Mouse (Mus musculus): ENCODE data around the gene Prrx1.

Prrx1 gene

DNA sequence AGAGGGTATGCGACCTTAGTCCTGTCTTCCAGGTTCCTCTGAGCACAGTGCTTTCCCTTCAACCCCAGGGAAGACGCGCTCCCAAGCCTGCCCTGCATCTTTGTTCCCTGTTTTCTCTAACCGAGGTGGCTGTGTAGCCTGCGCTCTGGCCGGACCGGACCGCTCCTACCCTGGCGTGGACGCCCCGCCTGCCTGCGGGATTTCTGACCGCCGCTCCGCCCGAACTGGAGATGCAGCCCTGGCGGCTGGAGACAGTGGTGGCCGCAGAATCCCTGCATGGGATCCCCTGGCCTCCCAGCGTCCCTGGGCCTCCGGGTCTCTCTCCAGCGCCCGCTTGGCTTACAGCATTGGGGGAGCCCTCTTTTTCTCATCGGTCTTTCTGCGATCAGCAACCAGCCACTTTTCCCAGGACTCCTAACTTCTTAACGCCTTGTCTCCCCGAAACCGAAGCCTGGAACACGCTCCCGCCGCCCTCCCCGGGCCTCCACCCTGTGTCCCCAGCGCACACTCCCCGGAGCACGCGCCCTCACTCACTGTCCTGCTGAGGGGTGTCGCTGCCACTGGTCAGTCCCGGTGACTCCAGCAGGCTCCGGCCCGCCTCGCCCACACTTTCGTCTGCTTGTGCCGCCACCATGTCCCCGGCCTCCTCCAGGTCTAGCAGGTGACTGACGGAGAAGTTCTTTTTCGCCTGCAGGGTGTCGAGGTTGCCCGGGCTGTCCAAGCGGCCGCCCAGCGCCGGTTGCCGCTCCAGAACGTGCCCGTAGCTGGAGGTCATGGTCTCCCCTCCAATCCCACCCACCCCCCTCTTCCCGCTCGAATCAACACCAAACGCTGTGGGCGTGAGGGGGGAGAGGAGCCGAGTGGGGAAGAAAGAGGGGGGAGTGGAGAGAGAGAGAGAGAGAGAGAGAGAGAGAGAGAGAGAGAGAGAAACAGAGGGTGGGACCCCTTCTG, 1.4 kb downstream of the Prrx1 start:
- DNase-seq (ENCODE audit: low read depth in 1 of 2, low spot score in 2 of 2): no peak

DNA sequence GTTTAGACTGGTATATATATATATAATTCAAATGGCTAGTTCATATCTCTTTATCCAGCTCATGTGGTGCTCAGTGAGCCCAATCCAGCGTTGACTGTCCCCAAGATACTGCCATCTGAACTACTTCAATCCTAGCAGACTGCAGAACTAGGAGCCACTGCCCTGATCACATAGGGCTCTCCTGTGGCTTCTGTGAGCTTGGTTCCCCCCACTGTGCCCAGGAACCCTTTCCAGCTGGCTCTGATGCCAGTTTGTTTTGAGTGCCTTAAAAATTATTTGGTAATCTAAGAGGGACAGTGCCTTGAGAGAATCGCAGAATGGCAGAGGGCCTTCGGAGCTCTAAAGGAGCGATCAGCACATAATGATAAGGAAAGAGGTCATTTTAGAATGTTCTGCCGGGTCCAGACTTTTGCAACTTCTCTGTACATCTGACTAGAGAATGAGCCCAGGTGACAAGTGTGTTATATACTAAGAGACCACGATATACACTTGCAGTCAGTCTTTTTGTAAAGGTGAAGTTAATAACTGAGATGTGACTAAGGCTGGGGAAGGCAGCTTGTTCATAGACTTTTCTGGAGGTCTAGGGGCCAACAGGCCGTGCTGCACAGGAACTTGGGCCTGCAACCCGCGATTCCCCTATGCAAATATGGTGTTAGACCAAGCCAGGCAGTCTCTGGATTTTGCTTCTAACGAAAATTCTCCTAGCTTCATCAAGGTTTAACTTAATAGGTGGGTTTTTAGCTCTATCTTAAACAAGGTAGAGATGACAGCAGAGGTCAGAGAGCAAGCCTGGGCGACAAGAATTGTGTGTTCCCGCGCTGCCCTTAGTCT, 2.3 kb downstream of the Prrx1 start:
- no peak for DNase-seq (ENCODE audit: low read depth in 1 of 2, low spot score in 2 of 2)

DNA sequence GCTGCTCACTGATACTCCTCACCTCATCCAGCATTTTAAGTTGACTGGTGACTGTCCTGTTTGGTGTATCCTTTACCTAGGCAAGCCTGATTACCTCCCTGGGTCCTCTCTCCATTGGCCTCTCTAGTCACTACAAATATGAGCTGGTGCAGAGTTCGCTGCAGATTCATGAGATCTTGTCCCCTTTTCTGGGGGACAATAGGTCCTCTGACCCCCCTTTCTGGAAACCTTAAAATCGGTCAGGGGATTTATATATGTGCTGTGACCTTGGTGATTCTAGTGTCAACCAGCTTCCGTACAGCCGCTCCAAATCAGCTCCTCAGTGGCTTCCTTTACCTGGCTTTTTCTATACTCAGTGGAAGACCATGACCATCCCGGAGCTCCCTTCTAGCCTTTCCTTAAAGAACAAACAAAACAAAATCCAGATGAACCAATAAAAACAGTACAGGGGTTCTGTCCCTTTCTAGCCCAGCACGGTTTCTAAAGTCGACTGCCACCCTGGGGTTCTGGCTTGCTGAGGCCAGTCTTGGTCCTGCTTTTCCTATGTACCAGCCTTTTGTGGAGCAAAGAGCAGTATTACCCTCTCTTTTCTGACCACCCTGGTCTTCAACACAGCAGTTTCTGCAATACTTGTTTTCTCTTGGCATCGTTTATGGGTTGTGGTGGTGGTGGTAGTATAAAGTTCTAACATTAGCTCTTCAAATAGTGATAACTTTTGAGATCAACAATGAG, 3.3 kb downstream of the Prrx1 start:
- no peak for DNase-seq (ENCODE audit: low read depth in 1 of 2, low spot score in 2 of 2)

DNA sequence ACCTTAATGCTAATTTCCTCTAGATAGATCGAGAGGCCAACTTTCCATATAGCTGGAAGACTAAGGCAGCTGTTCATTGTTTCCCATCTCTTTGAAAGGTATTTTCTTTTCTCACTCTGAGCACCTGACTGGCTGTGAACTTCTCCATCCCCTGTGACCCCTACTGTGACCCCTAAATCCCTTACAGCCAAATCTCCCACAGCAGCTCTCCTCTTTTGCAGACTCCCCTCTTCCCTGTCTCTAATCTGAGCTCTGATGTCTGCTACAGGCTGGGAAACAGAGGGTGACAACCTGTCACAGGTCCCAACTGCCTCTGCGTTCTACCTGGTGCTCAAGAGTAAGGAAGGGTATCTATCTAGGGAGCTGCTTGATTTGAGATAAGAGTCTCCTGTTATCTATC, 4.0 kb downstream of the Prrx1 start:
- DNase-seq (ENCODE audit: low read depth in 1 of 2, low spot score in 2 of 2): no peak

DNA sequence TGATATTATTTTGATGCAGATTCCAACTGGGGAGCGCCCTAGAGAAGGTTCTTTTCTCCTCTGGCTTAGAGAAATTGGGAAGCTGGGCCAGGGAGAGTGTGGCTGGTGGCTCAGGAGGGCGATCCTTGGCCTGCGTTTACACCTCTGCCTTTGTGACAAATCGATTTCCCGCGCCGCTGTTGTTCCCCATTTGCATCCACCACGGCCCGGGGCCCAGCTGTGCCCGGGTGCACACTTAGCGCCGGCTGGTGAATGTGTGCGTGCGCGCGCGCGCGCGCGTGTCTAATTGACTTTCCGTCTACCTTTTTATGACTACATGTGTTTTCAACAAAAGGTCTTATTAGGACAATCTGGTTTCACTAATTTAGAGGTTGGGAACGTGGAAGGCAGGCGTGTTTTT, 4.9 kb downstream of the Prrx1 start:
- no peak for DNase-seq (ENCODE audit: low read depth in 1 of 2, low spot score in 2 of 2)

DNA sequence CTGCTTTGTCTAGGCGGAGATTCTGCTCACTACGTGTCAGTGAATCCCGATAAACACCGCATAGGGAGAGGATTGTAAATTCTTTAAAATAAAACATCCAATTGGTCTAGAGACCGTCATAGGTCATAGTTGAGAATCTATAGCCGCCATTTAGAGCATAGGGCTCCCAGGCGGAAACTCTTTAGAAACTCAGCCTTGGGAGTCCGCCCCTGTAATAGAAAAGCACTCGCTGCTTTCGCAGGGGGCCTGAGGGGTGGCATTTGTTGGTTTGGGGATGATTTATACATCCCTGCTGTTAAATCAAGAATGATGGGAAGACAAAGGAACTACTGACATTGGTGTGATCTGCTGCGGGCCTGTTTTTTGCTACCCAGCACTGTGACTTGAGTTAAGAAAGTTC, 5.8 kb downstream of the Prrx1 start:
- DNase-seq (ENCODE audit: low read depth in 1 of 2, low spot score in 2 of 2): no peak

DNA sequence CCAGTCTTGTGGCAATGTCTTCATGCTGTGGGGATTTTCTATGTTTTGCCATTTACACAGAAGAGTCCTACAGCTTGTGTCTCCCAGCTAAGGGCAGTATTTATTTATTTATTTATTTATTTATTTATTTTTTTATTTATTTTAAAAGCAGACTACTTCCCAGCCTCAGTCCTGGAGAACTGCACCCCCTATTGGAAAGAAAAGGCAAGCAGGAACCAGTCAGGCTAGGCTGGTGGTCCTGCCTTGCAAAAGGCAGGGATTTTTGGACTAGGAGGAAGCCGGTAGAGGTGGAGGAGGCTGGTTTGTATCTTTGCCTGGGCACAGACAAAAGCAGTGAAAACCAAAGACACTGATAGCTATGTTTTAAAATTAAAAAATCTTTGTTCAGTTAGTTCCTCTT, 7.6 kb downstream of the Prrx1 start:
- DNase-seq (ENCODE audit: low read depth in 1 of 2, low spot score in 2 of 2): no peak

DNA sequence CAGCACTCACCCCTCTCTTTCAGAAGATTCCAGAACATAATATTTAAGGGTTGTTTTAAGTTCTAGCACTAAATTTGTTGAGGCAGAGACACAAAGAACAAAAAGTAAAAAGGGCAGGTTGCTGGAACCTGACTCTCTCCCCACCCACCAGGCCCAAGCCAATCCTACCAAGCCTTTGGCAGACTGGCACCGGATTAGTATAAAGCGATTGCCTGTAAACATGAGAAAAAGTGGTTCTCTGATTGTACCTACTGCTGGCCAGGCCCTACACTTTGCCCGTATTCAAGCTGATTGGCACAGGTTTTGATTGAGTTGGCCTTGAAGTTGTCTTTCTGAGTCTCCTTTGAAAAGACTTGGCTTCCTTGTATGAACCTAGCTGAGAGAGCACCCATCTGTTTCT, 8.7 kb downstream of the Prrx1 start:
- no peak for DNase-seq (ENCODE audit: low read depth in 1 of 2, low spot score in 2 of 2)

DNA sequence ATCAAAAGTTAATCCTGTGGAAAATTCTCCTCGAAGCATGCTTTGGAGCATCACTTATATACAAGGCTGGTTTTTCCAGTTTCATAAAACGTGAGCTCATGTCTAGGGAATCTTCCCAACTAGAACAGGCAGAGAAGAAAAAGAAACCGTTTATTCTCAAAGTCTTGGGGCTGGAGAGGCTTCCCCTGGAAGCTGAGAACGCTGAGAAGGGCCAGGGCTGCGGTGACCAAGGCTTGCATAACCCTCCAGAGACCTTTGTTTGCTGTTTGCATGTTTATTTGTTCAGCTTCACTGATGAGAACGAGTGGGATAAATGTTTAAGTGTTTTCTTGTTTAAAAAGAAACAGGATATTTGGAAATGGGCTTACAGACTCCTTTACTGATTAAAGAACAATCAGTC, 11.2 kb downstream of the Prrx1 start:
- no peak for DNase-seq (ENCODE audit: low read depth in 1 of 2, low spot score in 2 of 2)

DNA sequence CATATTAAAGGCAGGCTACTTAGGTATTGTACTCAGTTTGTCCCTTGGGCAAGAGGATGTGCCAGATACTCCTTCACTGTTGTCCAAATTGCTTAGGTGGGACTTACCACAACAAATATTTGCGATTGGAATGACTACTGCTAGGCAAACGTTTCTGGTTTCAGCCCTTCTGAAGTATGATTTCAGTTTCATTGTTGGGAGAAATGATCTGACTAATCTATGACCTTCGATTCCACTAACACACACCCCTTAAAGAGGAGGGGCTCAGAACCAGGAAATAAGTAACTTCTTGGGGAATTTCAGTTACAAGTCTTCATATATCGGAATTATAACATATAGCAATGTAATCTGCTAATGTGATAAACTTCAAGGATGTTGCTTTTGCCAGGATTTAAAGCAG, 20.4 kb downstream of the Prrx1 start:
- no peak for DNase-seq (ENCODE audit: low read depth in 1 of 2, low spot score in 2 of 2)

DNA sequence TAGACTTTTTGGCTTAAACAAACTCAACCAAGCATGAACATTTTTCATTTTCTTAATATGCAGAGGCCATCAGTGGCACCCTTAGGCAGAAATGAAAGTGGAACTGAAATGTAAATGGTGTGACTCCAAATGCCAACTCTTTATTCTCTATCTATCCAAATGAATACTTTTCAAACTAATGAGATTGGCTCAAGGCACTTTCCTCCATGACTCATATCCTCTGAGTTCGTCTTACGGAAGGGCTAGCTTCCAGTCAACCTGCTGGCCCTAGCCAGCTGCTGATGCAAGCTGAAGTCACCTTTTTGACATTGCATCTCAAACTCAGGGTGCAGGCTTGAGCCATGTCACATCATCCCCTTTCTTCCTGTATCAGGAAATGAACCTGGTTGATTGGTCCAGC, 21.6 kb downstream of the Prrx1 start:
- no peak for DNase-seq (ENCODE audit: low read depth in 1 of 2, low spot score in 2 of 2)

DNA sequence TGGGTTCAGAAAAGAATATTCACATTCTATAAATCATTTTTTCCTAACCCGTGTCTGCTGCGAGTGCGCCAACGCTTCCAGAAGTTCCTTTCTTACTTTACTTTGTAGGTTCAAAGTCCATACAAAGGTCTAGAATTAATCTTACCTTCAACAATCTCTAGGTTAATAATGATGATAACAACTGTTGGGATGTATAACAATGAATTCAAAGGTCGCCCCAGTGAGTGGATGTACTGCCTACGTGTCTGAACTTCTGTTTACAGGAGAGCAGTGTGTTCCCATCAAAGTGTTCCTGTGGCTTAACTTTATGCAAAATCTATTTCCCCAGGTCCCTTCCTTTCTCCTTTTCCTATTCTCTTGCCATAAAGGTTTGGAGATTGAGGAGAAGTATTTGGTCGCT, 24.4 kb downstream of the Prrx1 start:
- DNase-seq (ENCODE audit: low read depth in 1 of 2, low spot score in 2 of 2): no peak

DNA sequence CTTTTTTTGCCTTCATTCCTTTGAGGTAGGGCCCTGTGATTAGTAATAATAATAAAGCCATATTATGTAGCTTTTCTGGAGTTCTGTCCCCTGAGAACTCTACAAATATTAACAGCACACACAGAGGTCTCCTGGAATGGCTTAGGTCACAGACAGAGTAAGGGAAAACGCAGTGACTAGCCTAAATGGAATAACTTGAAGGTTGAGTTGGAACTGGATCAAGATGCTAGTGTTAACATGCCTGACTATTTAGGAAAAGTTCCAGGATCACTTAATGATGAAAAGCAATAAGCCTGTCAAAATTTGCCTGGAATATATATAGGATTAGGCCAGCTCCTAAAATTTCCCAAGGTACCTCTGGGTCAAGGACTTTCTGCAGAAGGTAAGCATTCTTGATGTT, 28.0 kb downstream of the Prrx1 start:
- DNase-seq (ENCODE audit: low read depth in 1 of 2, low spot score in 2 of 2): no peak

DNA sequence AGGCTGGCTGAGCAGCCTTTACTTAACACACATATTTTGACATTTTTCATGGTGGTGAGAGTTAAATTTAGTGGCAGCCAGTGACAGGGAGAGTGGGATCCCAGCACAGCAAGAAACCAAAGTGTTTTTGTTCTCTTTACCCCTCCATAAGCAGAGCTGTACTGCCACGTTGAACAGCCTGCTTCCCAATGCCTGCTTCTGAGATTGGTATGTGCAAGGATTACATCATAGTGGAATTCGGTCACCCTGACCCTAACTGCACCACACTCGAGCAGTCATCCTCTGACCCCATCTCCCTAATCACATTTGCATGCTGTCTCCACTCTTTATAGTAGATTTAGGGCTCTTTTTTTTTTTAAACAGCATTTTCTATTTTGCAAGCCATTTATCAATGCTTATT, 28.4 kb downstream of the Prrx1 start:
- no peak for DNase-seq (ENCODE audit: low read depth in 1 of 2, low spot score in 2 of 2)

DNA sequence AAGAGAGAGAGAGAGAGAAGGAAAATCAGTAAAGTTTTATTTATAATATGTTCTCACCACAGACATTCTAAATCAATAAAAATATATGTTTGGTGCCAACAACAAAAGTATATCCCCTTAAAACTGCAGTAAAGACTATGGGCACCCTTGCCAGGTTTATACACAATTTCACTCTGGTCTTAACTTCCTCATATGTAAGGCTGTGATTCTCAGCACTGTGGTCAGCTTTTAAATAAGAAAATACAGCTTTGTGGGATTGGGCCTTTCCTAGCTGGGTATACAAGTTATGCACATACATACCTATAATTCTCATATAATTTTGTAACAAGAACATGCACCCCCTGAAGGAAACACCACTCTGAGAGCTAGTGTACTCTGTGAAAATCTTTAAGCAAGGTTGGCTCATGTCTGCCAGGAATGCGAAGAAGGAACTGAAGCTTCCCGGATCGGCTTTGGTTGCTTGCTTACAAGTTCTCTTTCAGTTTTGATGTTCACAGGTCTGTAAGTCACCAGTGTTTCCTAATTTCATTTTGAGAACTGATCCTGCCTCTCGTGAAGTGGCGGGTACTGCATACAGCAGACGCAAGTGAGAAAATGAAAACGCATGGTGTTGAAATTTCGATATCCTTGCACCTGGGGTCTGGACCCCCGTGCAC, 29.4 kb downstream of the Prrx1 start:
- DNase-seq (ENCODE audit: low read depth in 1 of 2, low spot score in 2 of 2): no peak

DNA sequence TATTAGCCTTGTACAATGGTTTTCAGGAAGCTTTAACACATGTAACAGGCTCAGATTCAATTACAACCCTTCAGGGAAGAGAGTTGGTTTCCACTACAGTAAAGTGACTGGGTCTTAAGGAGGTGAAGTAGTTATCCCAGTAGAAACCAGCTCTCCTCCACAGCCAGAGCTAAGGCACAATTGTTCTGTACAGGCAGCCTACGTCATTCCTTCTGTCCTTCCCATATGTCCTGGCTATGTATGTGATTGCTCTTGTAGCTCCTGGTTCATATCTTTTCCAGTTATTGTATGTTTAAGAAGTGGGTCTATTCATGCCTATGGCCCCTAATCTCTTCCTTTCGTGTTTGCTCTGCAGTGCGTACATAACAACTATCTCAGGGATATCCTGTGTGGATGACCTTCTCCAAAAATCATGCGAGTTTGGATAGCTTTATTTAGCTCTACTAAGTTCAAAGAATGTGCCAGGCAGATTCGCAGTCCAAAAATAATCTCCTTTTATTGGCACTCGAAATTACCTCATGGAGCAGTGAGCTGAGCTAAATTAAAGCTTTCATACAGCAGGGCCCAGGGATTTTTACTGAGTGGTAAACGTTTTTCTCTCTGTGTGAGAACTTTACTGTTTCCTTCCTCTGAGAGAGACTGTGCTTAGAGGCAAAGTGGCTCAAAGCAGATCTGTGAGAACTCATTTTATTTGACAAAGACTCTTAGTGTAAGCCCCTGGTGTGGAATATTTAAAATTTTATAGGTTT, 31.9 kb downstream of the Prrx1 start:
- DNase-seq (ENCODE audit: low read depth in 1 of 2, low spot score in 2 of 2): no peak

DNA sequence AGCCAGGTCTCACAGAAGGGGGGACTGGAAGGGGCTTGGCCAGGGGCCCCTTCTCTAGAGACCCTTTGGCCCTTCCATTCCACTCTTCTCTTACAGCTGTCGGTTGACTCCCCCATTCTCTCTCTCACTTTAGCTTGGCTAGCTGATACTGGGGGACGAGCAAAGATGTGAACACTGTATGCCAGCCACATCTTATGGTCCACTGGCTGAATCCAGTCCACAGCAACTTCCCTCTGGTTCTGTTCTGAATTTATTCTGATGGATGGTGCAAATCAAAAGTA, 32.7 kb downstream of the Prrx1 start:
- DNase-seq (ENCODE audit: low read depth in 1 of 2, low spot score in 2 of 2): no peak

DNA sequence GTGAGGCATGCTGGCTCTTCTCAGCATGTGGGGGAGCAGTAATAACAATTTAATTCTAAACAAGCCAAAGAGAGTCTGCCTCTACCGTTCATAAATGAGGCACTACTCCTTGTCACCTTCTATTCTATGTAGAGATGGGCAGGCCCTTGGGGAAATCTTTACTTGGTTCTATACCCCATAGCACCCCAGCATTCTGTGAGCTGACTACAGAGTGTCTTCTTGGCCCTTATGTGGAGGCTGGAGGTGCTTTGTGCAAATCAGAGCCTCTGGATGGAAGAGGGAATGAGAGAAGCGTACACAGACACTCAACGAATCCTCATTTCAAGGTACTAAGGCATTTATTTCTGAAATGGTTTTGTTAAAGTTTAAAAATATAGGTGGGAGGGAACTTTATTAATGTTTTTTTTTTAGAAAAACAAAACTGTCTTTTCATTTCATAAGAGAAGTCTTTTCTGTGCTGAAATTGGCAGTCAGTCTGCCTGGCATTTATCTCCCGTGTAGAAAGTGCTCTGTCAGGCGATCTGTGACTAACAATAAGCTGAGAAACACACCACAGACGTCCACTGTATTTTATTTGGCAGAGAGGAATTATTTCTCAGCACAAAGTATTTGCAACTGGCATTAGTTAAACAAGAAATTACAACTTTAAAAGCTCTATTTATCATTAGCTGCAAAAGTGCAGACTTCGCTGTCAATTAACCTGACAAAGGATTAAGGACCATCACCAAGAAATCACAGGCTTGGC, 33.2 kb downstream of the Prrx1 start:
- DNase-seq (ENCODE audit: low read depth in 1 of 2, low spot score in 2 of 2): no peak

DNA sequence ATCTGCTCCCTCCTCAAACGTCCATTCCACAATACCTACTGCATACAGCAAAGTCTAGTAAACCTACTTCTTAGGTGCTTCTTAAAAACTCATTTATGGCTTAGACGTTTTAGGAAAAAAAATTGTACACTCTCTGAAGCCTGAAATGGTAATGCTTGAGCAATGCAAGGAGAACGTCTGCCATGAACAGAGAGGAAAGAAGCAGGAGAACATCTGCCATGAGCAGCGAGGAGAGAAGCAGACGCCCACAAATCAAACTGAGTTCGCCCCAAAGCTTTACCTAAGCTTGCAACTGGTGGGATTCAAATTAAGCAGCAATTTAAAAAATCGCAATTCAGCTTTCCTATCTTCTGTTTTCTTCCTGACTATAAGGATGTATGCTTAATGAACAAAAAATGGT, 36.4 kb downstream of the Prrx1 start:
- no peak for DNase-seq (ENCODE audit: low read depth in 1 of 2, low spot score in 2 of 2)

DNA sequence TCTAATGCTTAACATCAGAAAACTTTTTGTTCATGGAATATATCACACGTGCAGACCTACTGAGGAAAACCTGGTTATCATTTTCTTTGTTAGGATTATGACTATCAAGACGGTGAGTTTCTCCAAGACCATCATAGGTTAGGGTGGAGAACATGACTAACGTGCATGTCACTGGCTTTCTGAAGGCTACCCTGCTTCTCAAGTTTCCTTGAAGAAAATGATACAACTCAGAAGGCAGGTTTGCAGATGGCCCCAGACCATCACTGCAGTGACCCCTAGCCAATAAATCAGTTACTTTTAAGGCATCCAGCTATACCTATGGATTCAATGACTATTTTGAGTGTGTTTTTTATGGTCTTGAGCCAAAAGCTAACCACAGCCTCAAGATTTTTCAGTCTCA, 38.6 kb downstream of the Prrx1 start:
- no peak for DNase-seq (ENCODE audit: low read depth in 1 of 2, low spot score in 2 of 2)

All from monocyte, adult 2 months (primary cell).